Mouse (Mus musculus) megakaryocyte, embryonic 14.5 days (primary cell): ENCODE data around the gene St3gal3. TPM values are rescaled to one million over a fixed set of nuclear protein-coding genes. Genes with fewer than 3 reads are reported as not detected.

Source experiments
- H3K27me3 ChIP-seq: replicated peaks from 2 replicates; pipeline ENCODE3; 2012; ENCODE audit warnings: inconsistent platforms
- H3K36me3 ChIP-seq: replicated peaks from 2 replicates; pipeline ENCODE3; 2012; ENCODE audit warnings: low read length, inconsistent platforms, mixed read lengths
- H3K4me1 ChIP-seq: 2 replicates; pipeline ENCODE4 v1.6.1; 2012; ENCODE audit warnings: inconsistent platforms
- H3K4me3 ChIP-seq: replicated peaks from 2 replicates; pipeline ENCODE3; 2012; ENCODE audit warnings: moderate library complexity, mild to moderate bottlenecking, inconsistent platforms
- H3K9me3 ChIP-seq: 2 replicates; pipeline ENCODE4 v1.6.1; 2012; ENCODE audit warnings: inconsistent platforms
- FLI1 ChIP-seq: IDR thresholded peaks from 2 replicates; pipeline ENCODE4 v1.6.1; 2012; ENCODE audit warnings: low read length, inconsistent platforms, mixed read lengths
- GATA1 ChIP-seq: IDR thresholded peaks from 3 replicates; pipeline ENCODE4 v1.6.1; 2012; ENCODE audit warnings: mixed read lengths, low read length, inconsistent platforms, borderline replicate concordance
- polyA plus RNA-seq: library from polyadenylated mRNA; stranded (reverse); fragments of >175 nt; gene quantifications from 2 replicates; pipeline ENCODE4 v1.2.3, GENCODE M21; 2012; ENCODE audit warnings: low replicate concordance; ENCODE audit not compliant: insufficient read depth

St3gal3 gene
- polyA plus RNA-seq, 1 experiment, result 17.4 TPM

DNA sequence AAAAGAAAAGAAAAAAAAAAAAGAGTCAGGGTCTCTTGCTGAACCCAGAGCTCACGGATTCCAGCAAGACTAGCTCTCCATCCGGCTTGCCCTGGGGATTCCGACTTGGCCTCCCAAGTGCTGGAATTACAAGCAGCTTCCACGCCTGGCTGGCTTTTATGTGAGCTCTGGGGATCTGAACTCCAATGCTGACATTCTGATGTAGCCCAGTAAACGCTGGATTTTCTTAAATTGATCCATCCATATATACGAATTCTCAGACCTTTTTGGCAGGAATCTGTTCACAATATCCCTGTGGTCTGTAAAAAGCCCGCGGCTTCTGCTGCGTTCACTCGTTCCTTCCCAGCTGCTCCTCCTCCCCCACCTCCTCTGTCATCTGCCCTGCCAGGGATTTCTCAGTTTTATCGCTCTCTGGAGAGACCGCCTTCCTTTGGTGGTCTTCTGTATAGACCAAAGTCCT is 57.4 kb downstream of the St3gal3 start:
- H3K4me3 ChIP-seq, result no peak overlapping the region
- peaks cover 26% of the 10 kb centered on the region for H3K4me1 ChIP-seq
- TF ChIP-seq GATA1, result no peak
- no peak for TF ChIP-seq FLI1
- H3K27me3 ChIP-seq, result no peaks in the 10 kb centered on the region
- peaks cover 16% of the 10 kb centered on the region for H3K9me3 ChIP-seq
- H3K36me3 ChIP-seq, result peaks cover 28% of the 10 kb centered on the region

DNA sequence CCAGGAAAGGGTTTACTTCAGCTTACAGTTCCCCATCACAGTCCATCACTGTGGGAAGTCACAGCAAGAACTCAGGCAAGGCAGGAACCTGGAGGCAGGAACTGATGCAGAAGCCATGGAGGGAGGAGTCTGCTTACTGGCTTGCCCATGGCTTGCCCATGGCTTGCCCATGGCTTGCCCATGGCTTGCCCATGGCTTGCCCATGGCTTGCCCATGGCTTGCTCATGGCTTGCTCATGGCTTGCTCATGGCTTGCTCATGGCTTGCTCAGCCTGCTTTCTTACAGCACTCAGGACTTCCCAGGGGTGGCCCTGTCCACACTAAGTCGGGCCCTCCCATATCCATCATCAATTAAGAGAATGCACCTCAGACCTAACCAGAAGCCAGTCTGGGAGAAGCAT is 58.1 kb downstream of the St3gal3 start:
- Histone ChIP-seq H3K9me3 (peaks cover 16% of the 10 kb centered on the region), H3K27me3 (no peaks in the 10 kb centered on the region), H3K4me3 (no peak overlapping the region), H3K4me1 (peaks cover 26% of the 10 kb centered on the region), H3K36me3 (peaks cover 28% of the 10 kb centered on the region)
- TF ChIP-seq FLI1 (no peak), GATA1 (no peak)

DNA sequence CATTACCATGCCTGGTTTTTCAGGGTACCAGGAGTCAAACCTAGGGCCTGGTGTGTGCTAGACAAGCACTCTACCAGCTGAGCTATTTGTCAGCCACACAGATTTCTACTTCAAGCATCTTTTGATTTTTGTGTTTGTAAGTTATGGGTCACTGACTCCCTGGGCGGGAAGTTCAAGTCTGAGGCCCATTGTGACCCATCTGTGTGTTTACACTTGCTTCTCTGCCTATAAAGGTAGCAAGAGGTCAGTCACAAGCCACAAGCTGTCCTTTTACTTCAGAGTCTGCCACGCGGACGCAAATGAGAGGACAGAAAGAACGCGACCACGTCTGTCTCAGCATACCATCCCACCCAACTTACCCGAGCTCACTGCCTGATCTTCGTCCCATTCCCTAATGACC is 59.4 kb downstream of the St3gal3 start:
- peaks cover 16% of the 10 kb centered on the region for H3K9me3 ChIP-seq
- peaks cover 28% of the 10 kb centered on the region for H3K36me3 ChIP-seq
- no peaks in the 10 kb centered on the region for H3K27me3 ChIP-seq
- no peak overlapping the region for H3K4me3 ChIP-seq
- TF ChIP-seq FLI1, result no peak
- TF ChIP-seq GATA1, result no peak
- peaks cover 26% of the 10 kb centered on the region for H3K4me1 ChIP-seq

DNA sequence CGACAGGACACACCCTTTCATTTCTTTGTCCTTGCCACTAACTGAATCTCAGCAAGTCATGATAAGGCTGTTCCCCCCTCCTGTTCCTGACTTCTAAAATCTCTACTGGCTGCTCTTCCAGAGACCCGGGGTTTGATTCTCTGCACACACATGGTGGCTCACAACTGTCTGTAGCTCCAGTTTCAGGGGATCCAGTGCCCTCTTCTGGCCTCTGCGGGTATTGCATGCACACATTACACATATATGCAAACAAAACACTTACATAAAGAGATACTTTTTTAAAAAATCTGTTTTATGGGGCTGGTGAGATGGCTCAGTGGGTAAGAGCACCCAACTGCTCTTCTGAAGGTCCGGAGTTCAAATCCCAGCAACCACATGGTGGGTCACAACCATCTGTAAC is 60.5 kb downstream of the St3gal3 start:
- peaks cover 16% of the 10 kb centered on the region for H3K9me3 ChIP-seq
- H3K4me1 ChIP-seq, result peaks cover 17% of the 10 kb centered on the region
- H3K27me3 ChIP-seq, result no peaks in the 10 kb centered on the region
- H3K36me3 ChIP-seq, result peaks cover 28% of the 10 kb centered on the region
- no peak for TF ChIP-seq GATA1
- TF ChIP-seq FLI1, result no peak
- H3K4me3 ChIP-seq, result no peak overlapping the region

DNA sequence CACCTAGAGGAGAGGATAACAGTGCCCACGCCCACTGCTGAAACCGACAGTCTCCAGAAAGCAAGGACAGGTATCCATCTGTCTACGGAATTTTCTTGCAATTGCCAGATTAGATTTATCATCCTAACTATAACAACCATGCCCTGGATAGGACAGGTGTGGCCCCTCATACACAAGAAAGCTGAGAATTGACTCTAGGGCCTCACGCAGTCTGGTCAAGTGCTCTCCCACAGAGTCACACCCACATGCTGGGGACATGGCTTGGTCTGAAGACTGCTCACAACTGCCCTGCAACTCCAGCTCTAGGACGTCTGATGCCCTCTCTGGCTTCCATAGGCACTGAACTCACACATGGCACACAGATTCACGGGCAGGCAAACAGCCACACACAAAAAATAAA is 61.6 kb downstream of the St3gal3 start:
- no peak for TF ChIP-seq FLI1
- TF ChIP-seq GATA1, result no peak

GRCm38 (mm10) chr4:118071891-118072290 is 62.8 kb downstream of the St3gal3 start:
- no peak for TF ChIP-seq FLI1
- no peak for TF ChIP-seq GATA1
- Histone ChIP-seq H3K36me3 (peaks cover 17% of the 10 kb centered on the region), H3K9me3 (peaks cover 16% of the 10 kb centered on the region), H3K4me1 (peaks cover 8% of the 10 kb centered on the region), H3K27me3 (no peaks in the 10 kb centered on the region), H3K4me3 (no peak overlapping the region)

More for the DNA sequence above, 61.6 kb downstream of the St3gal3 start:
- Histone ChIP-seq H3K9me3 (peaks cover 16% of the 10 kb centered on the region), H3K36me3 (peaks cover 22% of the 10 kb centered on the region), H3K4me1 (peaks cover 8% of the 10 kb centered on the region), H3K4me3 (no peak overlapping the region), H3K27me3 (no peaks in the 10 kb centered on the region)

GRCm38 (mm10) chr4:118070255-118071234 is 64.2 kb downstream of the St3gal3 start:
- Histone ChIP-seq H3K27me3 (no peaks in the 10 kb centered on the region), H3K36me3 (peaks cover 5% of the 10 kb centered on the region), H3K4me3 (no peak overlapping the region), H3K4me1 (peaks cover 8% of the 10 kb centered on the region), H3K9me3 (peaks cover 8% of the 10 kb centered on the region)
- TF ChIP-seq GATA1 (no peak), FLI1 (no peak)

DNA sequence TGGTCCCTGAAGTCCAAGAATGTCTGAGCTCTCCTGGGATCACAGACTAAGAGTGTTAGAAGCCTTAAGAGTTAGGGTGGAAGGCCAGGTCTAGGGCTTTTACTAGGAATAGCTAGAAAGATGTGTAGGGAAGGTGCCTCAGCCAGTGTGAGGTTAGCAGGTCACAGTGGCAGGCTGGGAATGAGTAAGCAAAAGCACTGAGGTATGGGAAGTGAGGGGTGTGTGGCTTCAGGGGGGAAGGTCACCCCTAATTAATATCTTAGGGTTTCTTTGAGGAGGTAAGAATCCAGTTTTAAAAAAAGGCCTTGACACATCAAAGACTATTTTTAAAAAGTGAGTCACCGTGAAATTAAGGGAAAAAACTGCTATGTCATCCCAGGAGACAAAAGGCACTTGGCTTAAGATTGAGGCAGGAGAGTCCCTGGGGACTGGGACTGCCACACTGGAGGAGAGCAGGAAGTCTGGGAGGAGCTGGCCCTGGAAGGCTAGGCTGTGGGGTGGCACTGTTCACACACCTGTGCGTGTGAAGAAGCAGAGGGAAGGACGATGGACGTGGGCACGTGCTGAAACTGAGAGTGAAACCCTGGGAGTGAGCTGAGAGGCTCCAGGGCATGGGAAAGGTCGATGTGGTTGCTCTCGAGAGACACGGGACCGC is 72.8 kb downstream of the St3gal3 start:
- TF ChIP-seq FLI1, result no peak
- Histone ChIP-seq H3K9me3 (no peaks in the 10 kb centered on the region), H3K27me3 (no peaks in the 10 kb centered on the region), H3K4me3 (peak overlapping the region; percentile 85), H3K4me1 (peaks cover 71% of the 10 kb centered on the region), H3K36me3 (no peaks in the 10 kb centered on the region)

DNA sequence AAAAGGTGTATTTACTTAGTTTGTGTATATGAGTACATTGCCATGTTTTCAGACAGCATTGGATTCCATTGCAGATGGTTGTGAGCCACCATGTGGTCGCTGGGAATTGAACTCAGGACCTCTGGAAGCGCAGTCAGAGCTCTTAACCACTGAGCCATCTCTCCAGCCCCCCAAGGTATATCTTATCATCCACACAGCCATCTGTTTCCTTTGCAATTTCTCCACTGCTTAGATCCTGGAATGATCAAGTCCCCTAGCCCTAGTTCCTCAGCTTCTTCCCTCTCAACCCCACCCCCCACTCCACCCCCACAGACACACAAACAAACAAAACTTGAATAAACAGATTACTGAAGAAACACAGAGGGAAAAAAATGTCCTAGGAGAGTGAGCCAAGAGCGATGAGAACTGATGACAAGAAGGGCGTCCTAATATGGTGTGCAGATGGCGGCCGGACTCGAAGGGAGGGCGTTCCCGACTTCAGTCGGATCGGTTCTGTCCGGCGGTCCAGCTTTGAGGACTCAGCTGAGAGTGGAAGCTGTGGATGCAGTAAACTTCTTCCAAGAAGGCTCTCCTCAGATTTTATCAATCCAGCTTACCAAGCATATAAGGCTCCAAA is 73.7 kb downstream of the St3gal3 start:
- H3K9me3 ChIP-seq, result no peaks in the 10 kb centered on the region
- H3K4me1 ChIP-seq, result peaks cover 78% of the 10 kb centered on the region
- TF ChIP-seq FLI1 (no peak), GATA1 (no peak)
- H3K27me3 ChIP-seq, result no peaks in the 10 kb centered on the region
- no peak overlapping the region for H3K4me3 ChIP-seq
- H3K36me3 ChIP-seq, result peaks cover 3% of the 10 kb centered on the region
